Mouse (Mus musculus): ENCODE data around the gene Sptbn2.

Gene Sptbn2

DNA sequence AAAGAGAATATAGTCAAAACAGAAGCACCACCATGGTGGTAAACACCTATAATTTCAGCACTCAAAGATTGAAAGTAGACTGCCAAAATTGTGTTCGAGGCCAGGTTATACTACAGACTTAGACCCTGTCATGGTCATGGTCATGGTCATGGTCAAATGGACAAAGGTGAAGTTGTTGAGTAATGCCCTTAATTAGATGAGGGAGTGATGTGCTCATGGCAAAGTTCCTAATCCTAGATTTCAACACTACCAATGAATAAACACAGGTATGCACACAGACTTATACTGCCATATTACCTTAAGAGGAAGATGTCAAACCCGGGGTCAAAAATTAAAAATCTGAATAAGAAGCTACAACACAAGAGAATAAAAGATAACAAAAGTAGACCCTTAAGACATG, 75.3 kb downstream of the Sptbn2 start:
- peak; percentile 28 for DNase-seq

DNA sequence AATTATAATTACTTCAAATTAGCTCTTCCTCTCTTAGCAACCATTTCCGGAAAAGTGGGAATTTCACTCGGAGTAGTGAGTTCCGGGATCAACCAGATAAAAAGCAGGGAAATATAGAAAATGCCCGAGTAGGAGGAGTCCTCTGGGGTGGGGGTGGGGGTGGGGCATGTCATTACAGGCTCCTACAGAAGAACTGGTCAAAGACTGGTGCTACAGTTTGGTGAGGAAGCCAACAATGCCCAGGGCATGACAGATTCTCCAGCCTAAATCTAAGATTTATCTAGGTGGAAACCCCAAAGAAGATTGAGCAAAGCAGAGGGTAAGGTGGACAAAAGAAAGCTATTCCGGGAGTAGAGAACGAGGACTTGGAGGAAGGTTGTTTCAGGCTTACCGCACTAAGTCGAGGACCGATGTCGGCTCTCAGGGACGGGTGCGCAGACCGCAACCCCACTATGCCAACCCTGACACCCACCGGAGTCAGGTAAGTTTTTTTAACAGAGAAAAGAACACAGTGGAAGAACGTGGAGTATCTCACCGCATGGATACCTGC, 82.4 kb downstream of the Sptbn2 start:
- DNase-seq, result no peak

DNA sequence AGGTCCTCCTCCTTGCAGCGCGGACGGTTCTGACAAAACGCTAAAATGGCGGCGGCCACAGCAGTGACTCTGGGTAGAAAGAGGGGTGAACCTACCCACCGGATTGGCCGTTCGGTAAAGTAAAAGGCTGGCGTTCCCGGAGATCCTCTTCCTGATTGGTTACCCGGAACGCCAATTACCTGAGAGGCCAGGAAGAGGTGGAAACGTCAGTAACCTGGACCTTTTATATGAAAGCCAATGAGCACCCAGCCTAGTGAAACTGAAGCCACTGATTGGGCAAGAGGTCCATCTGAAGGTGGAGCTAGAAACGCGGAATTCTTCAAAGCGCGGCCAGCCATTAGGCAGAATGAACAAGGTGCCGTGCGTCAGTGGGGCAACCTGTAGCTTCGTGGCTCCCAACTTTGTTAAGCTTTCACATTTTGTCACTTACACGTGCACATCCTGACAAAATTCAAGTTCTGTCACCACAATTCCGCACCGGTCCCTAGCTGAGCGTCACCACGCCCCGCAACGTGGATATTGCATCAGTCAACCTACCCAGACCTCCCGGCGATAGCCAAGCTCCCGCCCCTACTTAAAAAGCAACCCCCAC, 83.0 kb downstream of the Sptbn2 start, which contains the start of gene Rbm4:
TSS of gene Rbm4 (minus strand) at position 71 of the 592 bp plus-strand sequence.
- peak; percentile 100 for DNase-seq

DNA sequence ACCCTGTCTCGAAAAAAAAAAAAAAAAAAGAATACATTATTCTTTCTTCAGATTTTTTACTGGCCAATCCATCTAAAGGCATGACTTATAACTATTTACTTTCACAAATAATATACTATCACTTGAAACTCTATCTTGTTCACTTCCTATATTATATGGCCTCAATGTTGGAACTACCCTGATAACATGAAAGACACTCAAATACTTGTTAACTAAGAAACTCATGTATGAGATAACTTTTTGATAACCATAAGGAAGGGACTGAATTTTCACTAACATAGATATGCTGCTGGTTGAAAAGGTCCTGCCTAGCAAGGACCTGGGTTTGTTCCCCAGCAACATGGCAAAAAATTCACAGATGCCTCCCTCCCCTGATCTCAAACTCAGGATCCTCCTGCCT, 85.0 kb downstream of the Sptbn2 start:
- no peak for DNase-seq

DNA sequence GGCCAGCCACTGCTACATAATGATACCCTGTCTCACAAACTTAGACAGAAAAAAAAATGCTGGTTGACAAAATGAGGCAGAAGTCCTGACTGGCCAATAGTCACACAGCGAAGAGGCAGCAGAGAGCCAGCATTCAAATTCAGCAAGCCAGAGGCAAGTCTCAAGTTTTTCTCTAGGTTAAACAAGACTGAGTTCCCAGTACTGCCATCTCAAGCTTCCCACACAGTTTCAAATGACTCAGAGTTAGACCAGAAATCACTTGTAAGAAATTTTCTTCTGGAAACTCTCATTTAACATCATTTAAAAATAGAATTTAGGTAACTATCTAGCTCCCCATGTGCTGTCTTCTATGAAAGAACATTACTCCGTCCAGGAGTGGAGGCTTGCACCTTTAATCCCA, 86.9 kb downstream of the Sptbn2 start:
- no peak for DNase-seq

DNA sequence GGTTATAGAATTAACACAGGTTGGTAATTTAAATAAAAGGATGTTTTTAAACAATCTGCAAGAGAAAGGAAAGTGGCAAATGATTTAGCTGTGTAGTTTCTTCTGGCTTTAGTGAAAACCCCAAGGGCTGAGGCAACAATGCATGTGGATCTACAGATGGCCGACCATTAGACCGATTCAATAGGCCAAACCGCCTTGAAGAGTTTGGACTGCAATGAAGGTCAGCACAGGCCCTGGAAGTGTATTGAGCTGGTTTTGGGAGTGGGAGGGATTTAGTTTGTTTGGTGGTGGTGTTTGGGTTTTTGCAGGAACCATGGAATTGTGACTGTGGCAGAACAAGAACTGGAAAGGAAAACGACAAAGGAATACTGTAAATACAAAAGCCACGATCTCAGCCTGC, 88.1 kb downstream of the Sptbn2 start:
- DNase-seq, result no peak

All from kidney, adult 9 months (tissue).